Mouse (Mus musculus): Measurements from ENCODE around the gene Tor3a. TPM values are rescaled to one million over a fixed set of nuclear protein-coding genes. Genes with fewer than 3 reads are reported as not detected.

Gene Tor3a
- 18.6 and 19.7 TPM in 2 replicates for polyA plus RNA-seq (2015; fragmentation: Nextera tagmentation; extraction: Ambion mirVana)

- DNase-seq (ENCODE audit: low spot score), result peak; percentile 59
Observed at GRCm38 (mm10) chr1:156674195-156675000, at the start of gene Tor3a. TSS of gene Tor3a (minus strand) at chr1:156674356.

- no peak for DNase-seq (ENCODE audit: low spot score)
Observed at GRCm38 (mm10) chr1:156722089-156722488, 47.9 kb upstream of the Tor3a start.

- no peak for DNase-seq (ENCODE audit: low spot score)
Observed at GRCm38 (mm10) chr1:156720046-156720445, 45.9 kb upstream of the Tor3a start.

GRCm38 (mm10) chr1:156718950-156719805, 45.0 kb upstream of the Tor3a start, which contains the start of gene Fam20b:
TSS of gene Fam20b (minus strand) at chr1:156719086.
- DNase-seq (ENCODE audit: low spot score), result peak; percentile 93

GRCm38 (mm10) chr1:156718286-156718949, 44.3 kb upstream of the Tor3a start:
- DNase-seq (ENCODE audit: low spot score), result peak; percentile 73

- no peak for DNase-seq (ENCODE audit: low spot score)
Observed at GRCm38 (mm10) chr1:156717751-156718285, 43.7 kb upstream of the Tor3a start.

GRCm38 (mm10) chr1:156716681-156717080, 42.5 kb upstream of the Tor3a start:
- no peak for DNase-seq (ENCODE audit: low spot score)

- DNase-seq (ENCODE audit: low spot score), result peak; percentile 68
Observed at GRCm38 (mm10) chr1:156710472-156711098, 36.4 kb upstream of the Tor3a start.

- DNase-seq (ENCODE audit: low spot score), result no peak
Observed at GRCm38 (mm10) chr1:156708672-156709071, 34.5 kb upstream of the Tor3a start.

- DNase-seq (ENCODE audit: low spot score), result no peak
Observed at GRCm38 (mm10) chr1:156705696-156706285, 31.6 kb upstream of the Tor3a start.

GRCm38 (mm10) chr1:156703444-156703843, 29.3 kb upstream of the Tor3a start:
- DNase-seq (ENCODE audit: low spot score), result no peak

GRCm38 (mm10) chr1:156702151-156702550, 28.0 kb upstream of the Tor3a start:
- DNase-seq (ENCODE audit: low spot score), result no peak

GRCm38 (mm10) chr1:156686025-156686661, 12.0 kb upstream of the Tor3a start:
- no peak for DNase-seq (ENCODE audit: low spot score)

- no peak for DNase-seq (ENCODE audit: low spot score)
Observed at GRCm38 (mm10) chr1:156679599-156679998, 5.4 kb upstream of the Tor3a start.

- no peak for DNase-seq (ENCODE audit: low spot score)
Observed at GRCm38 (mm10) chr1:156677230-156677629, 3.1 kb upstream of the Tor3a start.

- DNase-seq (ENCODE audit: low spot score), result no peak
Observed at GRCm38 (mm10) chr1:156676596-156676995, 2.4 kb upstream of the Tor3a start.

GRCm38 (mm10) chr1:156676171-156676570, 2.0 kb upstream of the Tor3a start:
- peak; percentile 56 for DNase-seq (ENCODE audit: low spot score)

- DNase-seq (ENCODE audit: low spot score), result peak; percentile 54
Observed at GRCm38 (mm10) chr1:156673476-156674194, 521 bp downstream of the Tor3a start.

Data from thymus, postnatal 0 days (tissue).